Mouse (Mus musculus) heart, postnatal 14 days (tissue): ENCODE data around the gene Gm49450. TPM values are rescaled to one million over a fixed set of nuclear protein-coding genes. Genes with fewer than 3 reads are reported as not detected.

Source experiments
- DNase-seq, 2 experiments: peaks; one replicate each; pipeline ENCODE4 v3.0.0; 2021 to 2022
- intact Hi-C: fragments of 180-260 bp; cut with DNase I; formaldehyde crosslinking; loops from one replicate; pipeline ENCODE4 v1.15.1; 2025
- long read RNA-seq, 2 experiments: library from polyadenylated mRNA; stranded (forward); transcript quantifications; one replicate each; pipeline ENCODE4 v2.0.0; 2021
- total RNA-seq, 2 experiments: library from RNA; stranded (reverse); gene quantifications; 2 replicates each; pipeline ENCODE4 v1.2.3; 2021

The Gm49450 gene
- total RNA-seq: not detected
- long read RNA-seq, experiment 1, partial matches to known transcripts: 1 of 1 reads
- long read RNA-seq, experiment 1, other reads (novel, unspliced or antisense): 0 of 1 reads
- long read RNA-seq, experiment 2: 0 reads

GRCm38 (mm10) chr15:98953401-98954356 lies at the start of gene Gm49450, which contains the start of gene Tuba1a:
Gm49450 (minus strand) TSS chr15:98953551.
Tuba1a (minus strand) TSS chr15:98953703.
- intact Hi-C loops: loop anchor here (1.0 to 2.0 kb wide), 3 partner anchors 19 to 40 kb away; partner anchors contain the start of gene Tuba1b
- DNase-seq: peak; percentile 90 to 91

- DNase-seq: peak in 1 of 2 experiments; percentile 43
- intact Hi-C loops: no loop called here
Observed at GRCm38 (mm10) chr15:99001451-99001931, 48.1 kb upstream of the Gm49450 start.

- DNase-seq: peak in 1 of 2 experiments; percentile 77
- intact Hi-C loops: no loop called here
Observed at GRCm38 (mm10) chr15:99000535-99001283, 47.4 kb upstream of the Gm49450 start.

- no peak for DNase-seq
- intact Hi-C loops: no loop called here
Observed at GRCm38 (mm10) chr15:98998775-98999157, 45.4 kb upstream of the Gm49450 start.

GRCm38 (mm10) chr15:98997938-98998774 lies 44.8 kb upstream of the Gm49450 start:
- intact Hi-C loops: no loop called here
- peak in 1 of 2 experiments; percentile 56 for DNase-seq

- intact Hi-C loops: no loop called here
Observed at GRCm38 (mm10) chr15:98996840-98997239, 43.5 kb upstream of the Gm49450 start.

GRCm38 (mm10) chr15:98994957-98995520 lies 41.7 kb upstream of the Gm49450 start:
- intact Hi-C loops: loop anchor here (1.0 to 2.0 kb wide), 3 partner anchors 66 to 118 kb away; no protein-coding TSS in a partner anchor
- no peak for DNase-seq

More at GRCm38 (mm10) chr15:98996840-98997239, 43.5 kb upstream of the Gm49450 start:
- DNase-seq: no peak

GRCm38 (mm10) chr15:98993865-98994264 lies 40.5 kb upstream of the Gm49450 start:
- peak; percentile 85 to 89 for DNase-seq
- intact Hi-C loops: loop anchor here (1.0 to 2.0 kb wide), 5 partner anchors 41 to 117 kb away; partner anchors contain the start of genes Gm49450, Tuba1a and Tuba1b

GRCm38 (mm10) chr15:98993093-98993793 lies 39.9 kb upstream of the Gm49450 start:
- intact Hi-C loops: loop anchor here (1.0 to 2.0 kb wide), 2 partner anchors 40 to 58 kb away; partner anchors contain the start of genes Gm49450, Tuba1a and Tuba1b
- peak; percentile 99 for DNase-seq

- peak in 1 of 2 experiments; percentile 61 for DNase-seq
- intact Hi-C loops: loop anchor here (2.0 kb wide), 1 partner anchor 57 kb away; the partner anchor contains the start of gene Tuba1b
Observed at GRCm38 (mm10) chr15:98992086-98992912, 38.9 kb upstream of the Gm49450 start.

- no peak for DNase-seq
- intact Hi-C loops: loop anchor here (2.0 kb wide), 1 partner anchor 57 kb away; the partner anchor contains the start of gene Tuba1b
Observed at GRCm38 (mm10) chr15:98991540-98992050, 38.2 kb upstream of the Gm49450 start.

- peak in 1 of 2 experiments; percentile 41 for DNase-seq
- intact Hi-C loops: no loop called here
Observed at GRCm38 (mm10) chr15:98990669-98991539, 37.6 kb upstream of the Gm49450 start.

GRCm38 (mm10) chr15:98989701-98990430 lies 36.5 kb upstream of the Gm49450 start:
- no peak for DNase-seq
- intact Hi-C loops: no loop called here

GRCm38 (mm10) chr15:98988787-98989186 lies 35.4 kb upstream of the Gm49450 start:
- intact Hi-C loops: no loop called here
- no peak for DNase-seq

- intact Hi-C loops: no loop called here
- DNase-seq: no peak
Observed at GRCm38 (mm10) chr15:98987661-98988181, 34.4 kb upstream of the Gm49450 start.
